Mouse (Mus musculus) small intestine, adult 2 months (tissue): Measurements from ENCODE around the gene Klf7.

Experiments
- CTCF ChIP-seq: fragments of 200-500 bp; IDR thresholded peaks from 2 replicates; pipeline ENCODE4 v1.5.1; 2012; ENCODE audit warnings: low read depth, mild to moderate bottlenecking, control low read depth, inconsistent platforms, low read length, moderate library complexity, mixed read lengths; ENCODE audit not compliant: insufficient replicate concordance, insufficient read length; ENCODE audit errors: extremely low read depth
- POLR2A ChIP-seq: fragments of 200-500 bp; IDR thresholded peaks from 2 replicates; pipeline ENCODE4 v1.6.1; 2012; ENCODE audit warnings: low read depth, mild to moderate bottlenecking, control low read depth, inconsistent platforms, low read length, moderate library complexity

DNA sequence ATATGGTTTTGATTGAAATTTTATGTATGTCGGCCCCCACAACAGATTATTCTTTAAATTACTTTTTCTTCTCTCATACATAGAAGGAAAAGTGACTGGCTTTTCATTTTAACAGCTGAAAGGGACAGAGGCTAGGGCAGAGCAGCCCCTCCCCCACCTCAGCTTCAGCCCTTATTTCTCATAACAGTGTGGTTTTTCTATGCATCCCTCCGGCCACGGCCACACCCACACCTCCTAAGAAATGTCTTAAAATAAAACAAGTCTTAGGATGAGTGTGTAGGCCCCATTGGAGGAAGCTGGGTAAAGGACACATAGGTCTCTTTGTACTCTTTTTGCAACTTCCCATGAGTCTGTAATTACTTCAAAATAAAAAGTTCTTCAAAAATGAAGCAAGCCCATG, 20.8 kb downstream of the Klf7 start:
- no peak for TF ChIP-seq POLR2A
- no peak for TF ChIP-seq CTCF
